Mouse (Mus musculus) cerebellum, postnatal 4 days (tissue): ENCODE measurements at regions not wholly inside any gene's neighbourhood (a gene's known extent, or its start where the extent isn't known, plus 50 kb on each side); places are given as distances from the start of the nearest gene placed in this dataset.

ENCODE experiments used
- DNase-seq, 2 experiments: peaks; one replicate each; pipeline ENCODE4 v3.0.0; 2022; ENCODE audit warnings: low spot score in 2 of 2, mixed read lengths in 1 of 2

DNA sequence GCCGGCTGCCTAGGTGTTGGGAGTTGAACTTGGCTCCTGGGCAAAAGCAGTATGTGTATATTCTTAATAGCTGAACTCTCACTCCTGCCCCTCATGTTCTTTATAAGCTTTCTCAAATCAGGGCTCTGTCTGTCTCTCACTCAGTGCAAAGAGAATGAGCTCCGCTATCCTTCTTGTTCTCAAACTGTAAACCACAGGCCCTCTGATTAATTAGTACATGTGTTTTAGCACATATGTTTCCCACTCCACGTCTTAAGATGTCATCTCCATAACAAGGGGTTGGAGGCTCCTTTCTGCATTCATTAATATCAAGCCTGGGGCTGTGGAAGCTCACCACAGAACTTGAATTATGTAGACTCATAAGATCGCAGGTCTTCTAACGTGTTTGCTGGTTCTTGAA is 104.7 kb downstream of the Nsun3 start:
- no peak for DNase-seq

DNA sequence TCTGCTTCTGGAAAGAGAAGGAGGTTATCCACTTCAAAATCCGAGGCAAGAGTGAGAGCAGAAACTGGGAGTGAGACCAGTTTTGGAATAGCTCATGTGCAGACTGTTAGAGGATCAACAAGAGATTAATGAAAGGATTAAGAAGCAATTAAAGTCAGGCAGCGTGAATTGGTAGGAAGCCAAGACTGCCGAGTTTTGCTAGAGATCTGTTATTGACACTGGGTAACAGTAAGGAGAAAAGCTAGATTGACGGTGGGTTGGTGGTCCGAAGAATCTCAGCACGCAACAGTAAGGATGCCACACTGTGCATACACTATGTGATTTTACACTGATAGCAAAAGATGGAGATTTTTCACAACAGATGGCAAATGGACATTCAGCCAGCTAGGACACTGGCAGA is 109.8 kb downstream of the Nsun3 start:
- peak in 1 of 2 experiments; percentile 33 for DNase-seq

DNA sequence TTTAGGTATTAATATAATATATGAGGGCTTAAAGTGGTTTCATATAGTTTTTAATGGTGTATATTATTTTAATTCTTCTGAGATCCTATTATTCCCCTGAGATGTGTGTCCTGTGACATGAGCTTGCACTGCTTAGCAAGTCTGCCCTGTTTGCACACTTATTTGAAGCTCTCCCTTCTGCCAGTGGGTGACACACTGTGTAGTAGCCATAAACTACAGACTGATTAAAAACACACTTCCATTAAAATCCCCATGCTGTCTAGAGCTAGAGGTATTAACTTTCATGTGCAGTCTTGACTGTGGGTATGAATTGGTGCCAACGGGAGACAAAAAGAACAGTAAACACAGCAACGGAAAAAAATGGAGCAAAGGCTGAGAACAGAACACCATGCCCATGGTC is 129.2 kb downstream of the Nsun3 start:
- DNase-seq, result no peak

DNA sequence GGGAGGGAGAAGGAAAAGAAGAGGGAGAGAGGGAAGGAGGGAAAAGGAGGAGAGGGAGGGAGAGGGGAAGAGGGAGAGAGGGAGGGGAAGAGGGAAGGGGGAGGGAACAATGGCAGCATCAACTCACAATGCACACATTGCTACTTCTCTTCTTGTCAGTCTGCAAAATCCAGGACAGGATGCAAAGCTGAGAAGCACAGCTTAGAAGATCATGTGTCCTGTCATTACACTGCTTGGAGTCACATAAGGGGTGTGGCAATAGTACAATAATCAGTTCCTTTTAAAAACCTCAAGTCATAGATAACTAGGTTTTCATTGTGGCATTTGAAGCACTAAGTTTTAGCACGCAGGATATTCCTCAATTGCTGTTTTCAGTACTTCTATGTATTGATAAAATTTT is 132.2 kb downstream of the Nsun3 start:
- no peak for DNase-seq

DNA sequence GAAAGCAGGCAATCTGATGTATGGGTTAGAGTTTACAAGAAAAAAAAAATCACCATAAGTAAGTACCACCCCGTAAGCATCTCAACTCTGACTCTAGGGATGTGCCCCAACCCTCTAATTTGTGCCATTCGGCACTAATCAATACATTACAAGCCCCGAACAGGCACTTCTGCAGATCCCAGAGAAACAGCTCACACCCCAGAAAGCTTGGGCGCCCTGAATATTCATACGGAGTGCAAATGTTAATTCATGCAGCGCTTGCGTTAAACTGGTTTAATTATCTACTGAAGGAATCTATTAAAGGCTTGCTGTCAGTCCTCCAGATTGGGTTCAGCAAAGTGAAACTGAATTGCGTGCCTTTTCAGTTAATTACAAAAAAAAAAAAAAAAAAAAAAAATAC is 132.8 kb downstream of the Nsun3 start:
- DNase-seq, result no peak

DNA sequence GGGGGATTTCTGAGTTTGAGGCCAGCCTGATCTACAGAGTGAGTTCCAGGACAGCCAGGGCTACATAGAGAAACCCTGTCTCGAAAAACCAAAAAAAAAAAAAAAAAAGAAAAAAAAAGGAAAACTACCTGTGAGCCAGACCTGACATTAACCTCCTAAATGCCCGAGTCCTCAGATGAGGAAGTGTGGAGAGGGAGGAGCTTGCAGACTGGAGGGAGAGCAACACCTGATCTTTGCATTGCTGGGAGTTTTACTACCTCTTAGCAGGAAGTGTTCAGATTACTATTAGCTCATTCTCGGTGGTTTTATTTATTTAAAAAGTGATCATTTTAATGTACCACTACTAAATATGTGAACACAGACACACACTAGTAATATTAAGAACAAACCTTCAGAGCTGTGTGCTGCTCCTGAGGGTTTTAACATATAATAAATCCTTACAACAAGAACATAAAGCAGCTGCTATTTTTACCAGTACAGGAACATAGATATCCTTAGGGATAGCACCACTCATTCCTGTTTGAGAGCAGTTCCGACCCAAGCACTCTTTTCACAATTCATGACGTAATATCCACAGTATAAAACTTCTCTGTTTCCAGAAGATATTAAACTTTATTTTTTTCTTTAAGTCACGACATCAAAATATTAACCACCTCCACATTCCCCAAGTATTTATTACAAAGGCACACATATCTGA is 133.7 kb downstream of the Nsun3 start:
- DNase-seq, result no peak

DNA sequence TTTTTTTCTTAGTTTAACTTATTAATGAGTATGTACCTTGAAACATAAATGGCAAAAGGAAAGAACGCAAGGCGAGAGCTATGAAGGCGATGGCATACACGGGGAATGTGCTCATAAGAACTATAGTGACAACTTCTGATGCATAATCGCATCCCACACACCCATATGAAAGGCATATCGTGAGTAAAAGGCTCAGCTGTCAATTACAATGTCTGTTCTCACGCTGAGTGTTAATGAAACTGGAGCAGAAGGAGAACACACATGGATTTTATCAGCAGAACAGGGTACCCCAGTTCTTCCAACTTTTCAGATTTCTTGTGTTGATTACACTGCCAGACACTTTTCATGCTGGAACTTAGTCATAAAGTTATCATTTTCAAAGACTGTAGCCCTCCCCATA is 135.8 kb downstream of the Nsun3 start:
- DNase-seq, result no peak

DNA sequence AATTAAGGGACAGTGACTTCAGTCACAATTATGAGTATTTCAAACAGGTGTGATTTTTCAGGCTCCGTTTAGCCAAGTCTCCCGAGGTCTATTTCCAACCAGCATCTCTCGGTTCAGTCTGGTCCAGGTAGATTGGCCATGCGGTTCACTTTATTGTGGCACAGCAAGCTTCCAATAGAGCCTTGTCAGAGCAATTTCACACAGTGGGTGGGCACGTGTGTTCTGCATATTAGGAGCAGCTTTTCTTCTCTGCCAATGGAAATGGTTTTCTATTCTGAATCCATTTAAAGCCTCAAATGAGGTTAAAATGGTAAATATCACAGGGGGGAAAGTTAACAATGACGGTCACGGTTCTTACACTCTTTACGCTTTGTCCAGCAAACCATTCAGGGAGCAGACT is 138.3 kb downstream of the Nsun3 start:
- no peak for DNase-seq

DNA sequence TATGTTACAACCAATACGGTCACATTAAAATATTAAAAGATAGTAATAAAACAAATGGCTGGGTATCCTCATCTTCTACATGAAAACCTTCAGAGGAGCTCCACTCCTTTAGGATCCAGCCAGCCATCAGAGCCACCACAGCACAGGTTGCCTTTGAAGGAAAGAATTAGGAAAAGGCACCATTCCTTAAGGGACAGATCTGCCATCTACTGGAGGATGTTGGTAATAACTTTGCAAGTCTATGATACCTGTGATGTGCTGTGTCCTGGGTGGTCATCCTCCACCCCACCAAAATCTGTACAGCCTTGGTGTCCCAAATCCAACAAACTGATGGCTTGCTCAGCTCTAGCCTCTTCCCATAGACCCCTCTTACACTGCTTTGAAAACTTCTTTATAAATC is 140.5 kb downstream of the Nsun3 start:
- peak in 1 of 2 experiments; percentile 3 for DNase-seq

DNA sequence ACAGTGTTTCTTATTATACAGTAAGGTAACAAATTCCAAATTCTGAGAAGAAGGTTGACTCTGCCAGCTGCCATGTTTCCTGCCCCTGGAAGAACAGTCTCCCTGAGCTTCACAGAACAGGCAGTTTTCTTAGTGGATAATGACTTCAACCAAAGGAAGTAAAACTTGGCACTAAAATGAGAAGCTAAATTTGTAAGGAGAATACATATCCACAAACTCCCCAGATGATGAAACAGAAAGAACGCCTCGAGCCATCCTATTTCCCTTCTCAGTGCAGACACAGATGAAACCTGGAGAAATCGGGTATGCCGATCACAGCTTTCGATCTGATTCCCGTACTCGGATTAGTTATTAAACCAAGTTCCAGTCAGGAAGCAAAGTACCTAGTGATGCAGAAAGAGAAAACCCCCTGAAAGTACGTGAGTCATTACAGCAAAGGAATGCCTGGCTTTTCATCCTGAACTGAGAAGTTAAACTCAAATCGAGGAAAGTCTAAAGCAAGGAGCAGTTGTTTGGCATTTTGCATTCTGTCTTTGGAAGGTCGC is 143.7 kb downstream of the Nsun3 start:
- DNase-seq, result no peak

DNA sequence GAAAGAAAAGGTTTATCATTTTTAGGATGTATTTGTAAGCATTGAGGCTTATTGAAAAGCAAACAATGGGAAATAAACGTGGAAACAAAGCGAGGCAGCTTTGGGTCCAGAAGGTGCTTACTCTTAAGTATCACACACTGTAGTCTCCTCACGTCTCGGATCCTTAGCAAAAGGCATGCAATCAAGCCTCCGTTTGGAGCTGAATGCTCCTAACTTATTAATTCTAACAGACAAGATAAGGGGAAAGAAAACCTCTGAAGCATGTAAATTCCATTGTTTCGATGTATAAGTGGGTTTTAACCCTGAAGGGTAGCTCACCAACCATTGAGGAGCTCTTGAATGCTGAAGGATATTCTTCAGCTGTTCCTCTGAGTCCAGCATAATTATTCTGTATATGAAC is 162.7 kb downstream of the Nsun3 start:
- DNase-seq, result no peak

DNA sequence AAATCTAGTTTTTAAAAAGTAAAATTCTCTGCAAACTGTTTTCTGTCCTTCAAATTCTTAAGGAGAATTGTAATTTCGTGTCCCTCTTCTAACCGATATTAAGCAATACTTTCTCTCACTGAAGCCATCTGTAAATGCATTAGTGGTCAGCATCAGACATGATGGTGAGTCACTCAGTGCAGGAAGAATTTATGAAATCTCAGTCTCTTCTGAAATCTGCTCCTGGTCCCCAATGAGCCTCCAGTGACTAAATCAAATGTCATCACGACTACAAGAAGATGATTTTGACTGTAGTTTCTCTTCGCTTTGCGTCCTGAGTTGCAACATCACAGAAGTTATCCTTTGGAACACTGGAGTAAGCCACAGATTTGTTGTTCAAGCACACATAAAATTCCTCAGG is 175.7 kb downstream of the Nsun3 start:
- no peak for DNase-seq

DNA sequence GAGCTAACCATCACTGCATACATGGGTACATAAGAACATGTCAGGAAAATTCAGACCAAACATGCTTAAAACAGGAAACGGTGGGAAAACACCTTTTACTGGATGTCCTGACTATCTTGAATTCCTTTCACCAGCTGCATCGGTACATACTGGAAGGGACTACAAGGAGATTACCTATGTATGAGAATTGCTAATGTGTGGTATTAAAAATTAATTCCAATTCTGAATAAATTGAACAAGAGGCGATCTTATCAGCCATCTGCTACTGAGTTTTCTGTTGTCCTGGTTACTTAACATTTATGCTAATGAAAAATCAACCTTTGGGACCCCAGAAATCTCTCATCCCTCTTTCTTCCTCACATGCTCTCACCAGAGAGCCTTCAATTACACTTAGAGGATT is 178.0 kb downstream of the Nsun3 start:
- DNase-seq, result no peak

DNA sequence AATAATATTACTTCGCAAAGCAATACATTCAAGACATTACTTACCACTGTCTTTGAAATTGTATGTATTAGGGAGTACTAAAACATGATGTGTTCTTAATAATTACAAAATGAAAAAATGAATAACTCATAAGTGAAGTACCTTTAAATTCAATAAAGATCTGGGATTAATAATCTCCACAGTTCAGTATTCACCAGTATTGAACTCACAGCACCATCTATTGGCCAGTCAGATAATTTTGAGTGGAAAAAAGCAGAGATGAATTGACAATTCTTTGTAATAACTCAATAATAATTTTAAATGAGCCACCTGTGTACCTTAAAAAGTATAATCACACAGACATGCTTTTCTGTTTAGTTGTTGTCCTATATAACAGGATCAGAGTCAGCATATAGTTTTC is 180.7 kb downstream of the Nsun3 start:
- no peak for DNase-seq

DNA sequence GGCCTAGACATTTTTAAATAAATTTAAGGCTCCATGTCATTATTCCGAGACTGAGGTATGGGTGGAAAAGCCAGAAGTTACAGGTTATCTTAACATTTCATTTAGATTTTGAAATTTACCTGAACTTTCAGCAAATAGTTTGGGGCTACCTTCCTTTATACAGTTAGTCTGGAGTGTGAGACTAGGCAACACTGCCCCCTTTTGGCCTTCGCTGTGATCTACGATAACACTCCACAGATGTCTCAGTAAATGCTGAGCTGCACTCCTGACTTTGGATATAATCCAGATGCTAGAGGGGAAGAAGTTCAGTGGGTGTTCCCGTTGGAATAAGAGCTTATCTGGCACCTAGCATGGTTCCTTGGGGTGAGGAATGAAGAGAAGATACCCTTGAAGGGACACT is 224.6 kb downstream of the Nsun3 start:
- peak in 1 of 2 experiments; percentile 38 for DNase-seq

DNA sequence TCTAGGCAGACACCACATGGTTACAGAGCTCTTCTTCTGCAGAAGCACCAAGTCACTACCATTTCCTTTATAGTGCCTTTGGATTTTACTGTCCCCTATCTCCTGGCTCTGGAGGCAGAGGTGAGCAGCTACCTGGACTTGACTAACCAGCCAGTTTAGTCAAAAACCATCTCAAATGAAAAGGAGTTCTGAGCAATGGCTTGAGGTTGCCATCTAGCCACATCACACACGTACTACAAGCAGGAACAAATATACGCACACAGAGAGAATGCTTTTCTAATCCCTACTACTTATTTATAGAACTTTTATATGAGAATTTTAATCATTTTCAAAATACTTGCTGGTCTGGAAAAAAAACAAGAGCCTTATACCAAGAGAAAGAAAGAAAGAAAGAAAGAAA is 243.5 kb downstream of the Nsun3 start:
- DNase-seq, result no peak

DNA sequence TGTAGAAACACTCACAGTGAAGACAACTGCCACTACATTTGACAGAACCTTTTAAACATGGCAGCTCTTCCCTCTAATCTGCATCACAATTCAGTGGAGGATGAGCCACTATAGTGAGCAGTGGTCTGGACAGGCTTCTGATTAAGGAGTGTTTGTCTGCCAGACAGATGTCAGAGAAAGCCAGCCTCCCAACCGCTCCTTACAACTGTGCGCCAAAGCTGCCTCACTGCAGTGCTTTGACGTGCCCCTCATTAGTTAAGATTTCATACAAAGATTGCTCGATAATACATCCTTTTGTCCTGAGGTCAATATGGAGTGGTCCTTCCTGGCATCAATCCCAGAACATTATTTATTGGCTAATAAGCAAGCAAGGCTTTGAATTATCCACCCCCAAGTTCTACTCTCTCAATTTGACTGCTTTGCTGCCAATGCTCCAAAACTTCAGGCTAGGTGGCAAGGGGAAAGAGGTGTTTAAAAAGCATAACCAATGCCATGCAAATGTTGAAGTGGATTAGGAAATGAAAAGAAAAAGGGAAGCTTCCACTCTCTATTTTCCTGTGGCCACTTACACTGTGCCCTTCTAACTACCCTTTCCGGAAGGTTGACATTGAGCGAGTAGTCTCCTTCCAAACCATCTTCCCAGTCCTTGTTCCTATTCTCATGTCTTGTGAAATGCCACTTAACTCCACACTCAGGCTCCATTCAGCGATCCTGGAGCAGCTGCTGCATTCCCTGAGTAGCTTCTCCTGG is 248.7 kb downstream of the Nsun3 start:
- DNase-seq, result no peak

DNA sequence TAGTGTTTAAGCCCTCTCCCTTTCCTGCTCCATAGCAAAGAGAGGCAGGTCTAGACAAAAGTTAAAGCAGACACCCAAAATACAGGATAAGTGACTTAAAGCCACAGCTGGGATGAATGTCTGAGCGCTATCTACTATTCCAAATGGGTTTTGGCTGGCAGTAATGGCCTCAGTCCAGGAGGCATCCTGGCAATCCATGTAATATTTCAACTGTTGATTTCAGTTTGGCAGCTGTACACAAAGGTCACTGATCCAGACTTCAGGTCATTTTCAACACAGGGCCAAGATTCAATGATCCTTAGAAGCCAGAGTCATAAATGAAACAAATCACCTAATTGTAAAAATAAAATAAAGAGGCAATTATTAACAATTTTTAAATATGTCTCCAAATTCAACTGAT is 277.3 kb downstream of the Nsun3 start:
- no peak for DNase-seq

DNA sequence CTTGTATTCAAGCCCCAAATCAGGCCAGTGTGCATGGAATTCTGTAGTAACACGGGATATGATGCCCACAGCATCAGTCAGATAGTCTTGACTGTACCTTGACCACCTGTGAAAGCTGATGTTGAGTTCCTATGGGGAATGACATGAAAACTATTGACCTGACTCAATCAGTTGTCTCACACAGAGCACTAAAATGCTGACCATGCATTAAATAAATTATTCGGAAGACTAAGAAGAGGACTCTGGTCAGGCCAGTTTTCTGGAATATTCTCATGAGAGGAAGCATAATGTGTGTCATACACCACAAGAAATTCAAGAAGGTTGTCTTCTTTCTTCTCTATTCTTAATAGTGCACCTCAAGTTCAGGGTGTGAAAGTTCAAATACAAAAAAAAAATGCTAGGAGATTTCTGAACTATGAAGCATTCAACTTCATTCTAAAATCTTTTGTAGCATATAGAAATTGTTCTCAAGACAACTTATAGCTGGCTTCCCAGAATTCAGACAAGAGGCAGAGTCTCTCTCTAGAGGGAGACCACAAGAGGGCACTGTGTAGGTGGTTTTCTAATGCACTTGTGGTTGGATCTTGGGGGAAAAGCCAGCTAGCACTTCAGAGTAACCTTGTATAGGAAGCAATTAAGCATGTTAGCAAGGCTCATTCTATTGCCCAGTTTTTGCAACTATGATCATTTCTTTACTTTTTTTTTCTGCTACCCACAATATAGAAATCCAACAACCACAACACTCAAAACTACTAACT is 279.7 kb downstream of the Nsun3 start:
- peak in 1 of 2 experiments; percentile 25 for DNase-seq

DNA sequence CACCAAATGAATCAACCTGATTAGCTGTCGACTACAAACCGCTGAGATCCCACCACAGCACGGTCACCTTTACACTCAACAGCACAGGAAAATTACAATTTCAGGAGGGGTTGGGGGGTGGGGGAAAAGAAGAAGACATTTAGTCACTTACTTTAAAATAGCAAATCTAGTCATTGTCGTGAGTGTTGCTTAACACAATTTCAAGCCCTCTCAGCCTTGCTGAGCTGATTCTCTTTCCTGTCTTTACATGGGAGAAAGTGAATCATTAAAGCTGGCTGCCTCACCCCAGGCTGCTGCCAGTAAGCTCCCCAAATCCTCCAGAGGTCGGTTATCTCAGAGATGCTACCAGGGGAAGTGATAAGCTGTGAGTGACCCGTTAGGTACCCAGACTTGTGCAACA is 285.7 kb downstream of the Nsun3 start:
- no peak for DNase-seq

DNA sequence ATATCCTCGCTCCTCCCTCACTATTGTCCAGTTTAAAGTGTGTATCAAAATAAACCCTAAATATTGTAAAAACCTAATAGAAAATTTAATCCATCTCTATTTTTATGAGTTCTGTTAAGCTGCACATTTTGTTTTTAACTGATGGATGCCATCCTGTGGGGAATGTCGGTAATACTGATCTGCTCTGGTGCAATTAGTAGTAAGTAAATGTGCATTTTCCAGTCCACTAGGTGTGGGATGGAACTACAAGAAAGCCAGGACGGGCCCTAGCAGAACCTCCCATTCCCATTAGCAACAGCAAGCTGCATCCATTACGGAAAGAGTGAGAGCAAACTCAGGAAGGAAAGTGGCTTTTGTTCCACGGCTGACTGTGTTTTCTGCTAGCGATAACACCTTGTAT is 286.3 kb downstream of the Nsun3 start:
- DNase-seq, result peak in 1 of 2 experiments; percentile 16

DNA sequence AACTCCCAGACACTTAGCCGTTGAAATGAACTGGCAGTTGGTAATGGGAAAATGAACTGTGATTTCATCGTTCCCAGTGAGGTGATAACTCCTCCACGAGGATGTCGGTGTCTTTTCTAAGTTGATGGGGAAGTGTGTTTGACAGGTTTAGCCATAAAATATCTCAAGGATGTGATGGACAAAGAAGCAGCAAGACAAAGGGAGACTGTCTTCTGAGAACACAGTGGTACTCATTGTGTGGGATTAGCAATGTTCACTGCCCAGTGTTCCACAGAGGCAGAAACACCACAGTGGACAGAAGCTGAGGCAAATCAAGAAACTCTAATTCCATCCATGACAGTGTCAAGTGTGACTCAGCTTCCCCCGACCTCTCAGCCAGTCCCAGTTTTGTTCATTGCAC is 287.9 kb downstream of the Nsun3 start:
- no peak for DNase-seq

DNA sequence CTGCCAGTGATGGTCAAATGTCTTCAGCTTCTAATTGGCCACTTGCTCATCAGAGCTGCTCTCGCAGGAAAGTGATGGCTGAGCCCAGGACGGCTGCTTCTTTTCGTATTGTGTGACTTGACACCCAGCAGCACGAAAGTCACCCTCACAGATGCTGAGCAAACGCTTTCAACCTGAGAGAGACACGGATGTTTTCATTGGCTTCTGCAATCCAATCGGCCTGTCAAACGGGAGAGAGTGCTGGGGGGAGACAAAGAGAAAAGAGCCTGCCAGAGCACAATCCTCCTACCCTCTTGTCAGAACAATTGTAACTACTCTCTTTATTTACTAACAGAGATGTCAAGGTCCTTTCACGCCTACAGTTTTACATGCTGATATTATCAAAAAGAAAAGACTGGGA is 289.9 kb downstream of the Nsun3 start:
- no peak for DNase-seq
